Mouse (Mus musculus): ENCODE measurements at regions not wholly inside any gene's neighbourhood (a gene's known extent, or its start where the extent isn't known, plus 50 kb on each side); places are given as distances from the start of the nearest gene placed in this dataset.

- WGBS = 41% methylated on average over 18 of the region's 18 CpGs
Measured at GRCm38 (mm10) chr7:138538048-138538831, 140.7 kb upstream of the Tcerg1l start.

DNA sequence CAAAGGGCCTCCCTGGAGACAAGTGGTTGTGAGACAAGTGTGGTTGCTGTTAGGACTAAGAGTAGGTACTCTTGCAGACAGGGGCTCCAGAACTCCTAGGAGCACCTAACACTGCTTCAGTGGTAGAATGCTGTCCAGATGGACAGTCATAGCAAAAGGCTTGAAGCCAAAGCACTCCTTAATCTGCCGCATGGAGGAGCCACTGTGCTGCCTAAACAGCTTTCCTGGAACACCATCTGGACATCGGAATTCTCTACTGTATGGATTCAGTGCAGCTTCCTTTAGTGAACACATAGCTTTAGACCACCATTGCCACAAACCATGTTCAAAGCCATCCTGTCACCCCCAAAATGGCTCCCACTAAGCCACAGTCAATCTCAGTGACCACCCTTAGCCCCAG lies 128.6 kb upstream of the Tcerg1l start:
- 96% methylated on average over 2 of the region's 2 CpGs for WGBS
- H3K4me3 ChIP-seq (ENCODE audit: insufficient read depth, low read depth, low read length) = no peak overlapping the region
- no peak for TF ChIP-seq POLR2A (IDR thresholded peaks at IDR 0.05; ENCODE audit: insufficient read depth, low read depth, low read length)
- TF ChIP-seq CTCF (IDR thresholded peaks at IDR 0.05; ENCODE audit: insufficient read depth, low read depth, low read length) = no peak
- no peaks in the 10 kb centered on the region for H3K4me1 ChIP-seq (ENCODE audit: control insufficient read depth, insufficient read depth, low read length)
- H3K27ac ChIP-seq (ENCODE audit: insufficient read depth, low read depth, low read length) = no peak overlapping the region

More at GRCm38 (mm10) chr7:138538048-138538831, 140.7 kb upstream of the Tcerg1l start:
- Histone ChIP-seq H3K4me1 (ENCODE audit: control insufficient read depth, insufficient read depth, low read length) (peaks cover 2% of the 10 kb centered on the region; the same call in 1 of the 2 replicates), H3K4me3 (ENCODE audit: insufficient read depth, low read depth, low read length) (no peak overlapping the region), H3K27ac (ENCODE audit: insufficient read depth, low read depth, low read length) (no peak overlapping the region)
- no peak for TF ChIP-seq CTCF (IDR thresholded peaks at IDR 0.05; ENCODE audit: insufficient read depth, low read depth, low read length)
- no peak for TF ChIP-seq POLR2A (IDR thresholded peaks at IDR 0.05; ENCODE audit: insufficient read depth, low read depth, low read length)

GRCm38 (mm10) chr7:138524936-138525335 lies 127.4 kb upstream of the Tcerg1l start:
- Histone ChIP-seq H3K4me1 (ENCODE audit: control insufficient read depth, insufficient read depth, low read length) (no peaks in the 10 kb centered on the region), H3K4me3 (ENCODE audit: insufficient read depth, low read depth, low read length) (no peak overlapping the region), H3K27ac (ENCODE audit: insufficient read depth, low read depth, low read length) (no peak overlapping the region)
- TF ChIP-seq CTCF (IDR thresholded peaks at IDR 0.05; ENCODE audit: insufficient read depth, low read depth, low read length) (no peak), POLR2A (IDR thresholded peaks at IDR 0.05; ENCODE audit: insufficient read depth, low read depth, low read length) (no peak)
- WGBS = 83% methylated on average over 3 of the region's 3 CpGs

GRCm38 (mm10) chr7:138514171-138514570 lies 116.6 kb upstream of the Tcerg1l start:
- no peaks in the 10 kb centered on the region for H3K4me1 ChIP-seq (ENCODE audit: control insufficient read depth, insufficient read depth, low read length)
- no peak overlapping the region for H3K27ac ChIP-seq (ENCODE audit: insufficient read depth, low read depth, low read length)
- 93% methylated on average over 2 of the region's 2 CpGs for WGBS
- TF ChIP-seq POLR2A (IDR thresholded peaks at IDR 0.05; ENCODE audit: insufficient read depth, low read depth, low read length) (no peak), CTCF (IDR thresholded peaks at IDR 0.05; ENCODE audit: insufficient read depth, low read depth, low read length) (no peak)
- no peak overlapping the region for H3K4me3 ChIP-seq (ENCODE audit: insufficient read depth, low read depth, low read length)

GRCm38 (mm10) chr7:138505205-138505604 lies 107.7 kb upstream of the Tcerg1l start:
- H3K4me1 ChIP-seq (ENCODE audit: control insufficient read depth, insufficient read depth, low read length) = no peaks in the 10 kb centered on the region
- H3K27ac ChIP-seq (ENCODE audit: insufficient read depth, low read depth, low read length) = no peak overlapping the region
- no peak overlapping the region for H3K4me3 ChIP-seq (ENCODE audit: insufficient read depth, low read depth, low read length)
- TF ChIP-seq POLR2A (IDR thresholded peaks at IDR 0.05; ENCODE audit: insufficient read depth, low read depth, low read length) (no peak), CTCF (IDR thresholded peaks at IDR 0.05; ENCODE audit: insufficient read depth, low read depth, low read length) (no peak)
- WGBS = 91% methylated on average over 2 of the region's 2 CpGs

GRCm38 (mm10) chr7:138503986-138504385 lies 106.5 kb upstream of the Tcerg1l start:
- TF ChIP-seq CTCF (IDR thresholded peaks at IDR 0.05; ENCODE audit: insufficient read depth, low read depth, low read length) = no peak
- WGBS = 60% methylated on average over 3 of the region's 3 CpGs
- Histone ChIP-seq H3K4me3 (ENCODE audit: insufficient read depth, low read depth, low read length) (no peak overlapping the region), H3K27ac (ENCODE audit: insufficient read depth, low read depth, low read length) (no peak overlapping the region), H3K4me1 (ENCODE audit: control insufficient read depth, insufficient read depth, low read length) (no peaks in the 10 kb centered on the region)

DNA sequence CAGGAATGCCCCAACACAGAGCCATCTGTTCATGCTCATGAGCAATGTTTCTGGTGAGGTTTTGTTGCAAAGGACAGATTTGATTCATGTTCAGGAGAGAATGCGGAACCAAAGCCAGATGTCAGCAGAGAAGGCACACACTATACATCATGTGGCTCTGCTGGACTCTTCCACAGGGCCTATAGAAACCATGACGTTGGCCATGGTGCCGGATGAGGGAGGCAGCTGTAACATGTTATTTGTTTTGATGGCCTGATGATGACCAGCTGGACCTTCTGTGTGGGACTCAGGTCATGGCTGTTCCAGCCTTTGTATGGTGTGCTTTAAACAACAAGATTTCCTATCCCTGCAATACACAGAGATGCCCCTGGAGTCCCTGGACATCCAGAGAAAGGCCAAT lies 105.5 kb upstream of the Tcerg1l start:
- TF ChIP-seq CTCF (IDR thresholded peaks at IDR 0.05; ENCODE audit: insufficient read depth, low read depth, low read length) = no peak
- TF ChIP-seq POLR2A (IDR thresholded peaks at IDR 0.05; ENCODE audit: insufficient read depth, low read depth, low read length) = no peak
- Histone ChIP-seq H3K27ac (ENCODE audit: insufficient read depth, low read depth, low read length) (no peak overlapping the region), H3K4me1 (ENCODE audit: control insufficient read depth, insufficient read depth, low read length) (no peaks in the 10 kb centered on the region), H3K4me3 (ENCODE audit: insufficient read depth, low read depth, low read length) (no peak overlapping the region)
- WGBS = 95% methylated on average over 3 of the region's 3 CpGs

DNA sequence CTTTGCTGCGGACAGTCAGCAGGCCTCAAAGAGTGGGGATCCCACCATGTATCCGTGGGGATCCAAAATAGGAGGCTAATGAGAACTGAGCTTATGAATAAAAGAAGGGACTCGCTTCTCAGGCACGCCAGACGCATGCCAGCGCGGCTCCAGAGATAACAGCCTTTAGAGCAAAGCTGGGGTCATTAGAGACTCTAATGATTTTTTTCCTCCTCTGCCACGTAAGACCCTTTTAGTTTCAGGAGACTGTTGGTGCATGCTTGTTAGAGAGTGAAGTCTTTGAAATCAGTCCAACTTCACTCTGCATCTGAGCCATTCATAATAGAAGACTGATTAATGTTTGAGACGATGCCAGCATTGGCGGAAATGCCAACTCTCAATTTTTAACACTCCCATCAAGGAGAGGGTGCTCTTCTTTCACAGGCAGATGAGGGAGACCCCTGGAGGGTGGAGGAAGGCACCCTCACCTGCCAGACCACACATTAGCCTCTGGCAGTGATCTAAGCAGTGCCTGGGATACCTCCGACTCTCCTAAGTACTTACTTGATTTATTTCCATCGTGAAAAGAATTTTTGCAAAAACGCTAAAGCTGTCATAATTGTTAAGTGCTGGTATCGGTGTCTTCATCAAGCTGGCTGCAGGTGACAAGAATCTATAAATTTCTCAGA lies 104.0 kb upstream of the Tcerg1l start:
- H3K27ac ChIP-seq (ENCODE audit: insufficient read depth, low read depth, low read length) = no peak overlapping the region
- no peak overlapping the region for H3K4me3 ChIP-seq (ENCODE audit: insufficient read depth, low read depth, low read length)
- WGBS = 65% methylated on average over 14 of the region's 14 CpGs
- TF ChIP-seq POLR2A (IDR thresholded peaks at IDR 0.05; ENCODE audit: insufficient read depth, low read depth, low read length) = no peak
- no peak for TF ChIP-seq CTCF (IDR thresholded peaks at IDR 0.05; ENCODE audit: insufficient read depth, low read depth, low read length)
- H3K4me1 ChIP-seq (ENCODE audit: control insufficient read depth, insufficient read depth, low read length) = no peaks in the 10 kb centered on the region

DNA sequence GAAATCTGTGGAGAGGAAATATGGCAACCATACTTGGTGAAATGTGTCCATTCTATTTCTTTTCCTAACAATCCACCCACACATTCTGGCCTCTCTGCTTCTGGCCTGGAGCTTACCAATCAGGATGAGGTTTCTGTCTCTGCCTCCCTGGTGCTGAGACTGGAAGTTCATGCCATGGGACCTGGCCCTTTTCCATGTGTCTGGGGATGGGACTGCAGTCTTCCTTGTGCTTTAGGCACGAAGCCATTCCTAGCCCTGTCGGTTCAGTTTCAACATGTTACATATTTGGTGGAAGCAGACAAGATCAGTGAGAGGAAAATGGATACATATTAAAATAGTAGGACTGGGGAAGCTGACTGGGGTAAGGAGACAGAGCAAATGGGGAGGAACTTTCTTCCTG lies 100.2 kb upstream of the Tcerg1l start:
- 63% methylated on average over 2 of the region's 2 CpGs for WGBS
- H3K4me3 ChIP-seq (ENCODE audit: insufficient read depth, low read depth, low read length) = no peak overlapping the region

More for the DNA sequence above, 100.2 kb upstream of the Tcerg1l start:
- Histone ChIP-seq H3K4me1 (ENCODE audit: control insufficient read depth, insufficient read depth, low read length) (peaks cover 4% of the 10 kb centered on the region; the same call in 1 of the 2 replicates), H3K27ac (ENCODE audit: insufficient read depth, low read depth, low read length) (no peak overlapping the region)
- TF ChIP-seq CTCF (IDR thresholded peaks at IDR 0.05; ENCODE audit: insufficient read depth, low read depth, low read length) = no peak
- no peak for TF ChIP-seq POLR2A (IDR thresholded peaks at IDR 0.05; ENCODE audit: insufficient read depth, low read depth, low read length)
